Mouse (Mus musculus): Measurements from ENCODE around the gene Zic5. TPM values are rescaled to one million over a fixed set of nuclear protein-coding genes. Genes with fewer than 3 reads are reported as not detected.
"Not testable (repeated sequence)": the region's sequence is repeated elsewhere in the genome, so short reads cannot be mapped to it uniquely, and the experiment has no call there.

Zic5 gene
- total RNA-seq, 1 experiment: 15.2 TPM

DNA sequence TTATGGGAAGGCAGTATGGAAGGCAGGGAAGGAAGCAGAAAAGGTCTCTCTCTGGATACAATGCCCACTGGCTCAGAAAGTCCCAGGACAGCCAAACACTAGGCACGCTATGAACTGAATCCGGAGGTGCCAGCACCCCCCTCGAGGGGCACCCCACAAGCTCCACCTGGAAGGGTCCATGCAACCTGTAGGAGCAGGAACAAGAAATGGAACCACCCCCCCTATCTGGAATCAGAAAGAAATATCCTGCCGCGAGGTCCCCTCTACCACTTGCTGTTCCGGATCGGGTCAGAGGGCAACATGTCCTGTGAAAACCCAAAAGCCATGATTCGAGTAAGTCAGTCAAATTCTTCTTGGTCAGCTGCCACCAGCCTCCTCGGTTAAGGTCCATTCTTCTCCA is 3.5 kb downstream of the Zic5 start:
- Histone ChIP-seq H3K9ac (ENCODE audit: insufficient read depth, low read depth, low read length, poor library complexity, severe bottlenecking) (peak overlapping the region; percentile 35; the same call in 1 of the 2 replicates), H3K4me1 (ENCODE audit: control insufficient read depth in 2 of 2, insufficient read depth in 2 of 2, low read length in 2 of 2, poor library complexity in 1 of 2) (peaks cover 4 to 8% of the 10 kb centered on the region in 2 experiments; a peak in 3 of 4 replicates), H3K27ac (ENCODE audit: insufficient read depth, low read depth, low read length, poor library complexity, severe bottlenecking) (no peak overlapping the region), H3K4me3 (ENCODE audit: insufficient read depth in 1 of 2, low read depth in 1 of 2, low read length in 2 of 2, poor library complexity in 1 of 2, severe bottlenecking in 1 of 2) (peak overlapping the region; percentile 46 to 98), H3K9me3 (ENCODE audit: control insufficient read depth, insufficient read depth, low read depth, low read length) (no peaks in the 10 kb centered on the region), H3K36me3 (ENCODE audit: control insufficient read depth, insufficient read depth, low read length, poor library complexity, severe bottlenecking) (peaks cover 10% of the 10 kb centered on the region; the same call in 1 of the 2 replicates)
- in situ Hi-C loops (cut with MboI; ENCODE audit: low sequenced_read_pairs in 2 of 2, unreplicated experiment in 2 of 2): no loop called here
- TF ChIP-seq HCFC1 (IDR thresholded peaks at IDR 0.05; ENCODE audit: borderline replicate concordance, insufficient read depth, low read length) (no peak), ZNF384 (IDR thresholded peaks at IDR 0.05; ENCODE audit: low read depth, low read length) (no peak), MAFK (IDR thresholded peaks at IDR 0.05; ENCODE audit: insufficient read depth, low read depth, low read length) (no peak), CHD2 (IDR thresholded peaks at IDR 0.05; ENCODE audit: low read depth, low read length) (no peak), ZC3H11A (IDR thresholded peaks at IDR 0.05; ENCODE audit: borderline replicate concordance, low read depth, low read length) (no peak)
- DNase-seq (ENCODE audit: low read depth, low spot score): no peak

DNA sequence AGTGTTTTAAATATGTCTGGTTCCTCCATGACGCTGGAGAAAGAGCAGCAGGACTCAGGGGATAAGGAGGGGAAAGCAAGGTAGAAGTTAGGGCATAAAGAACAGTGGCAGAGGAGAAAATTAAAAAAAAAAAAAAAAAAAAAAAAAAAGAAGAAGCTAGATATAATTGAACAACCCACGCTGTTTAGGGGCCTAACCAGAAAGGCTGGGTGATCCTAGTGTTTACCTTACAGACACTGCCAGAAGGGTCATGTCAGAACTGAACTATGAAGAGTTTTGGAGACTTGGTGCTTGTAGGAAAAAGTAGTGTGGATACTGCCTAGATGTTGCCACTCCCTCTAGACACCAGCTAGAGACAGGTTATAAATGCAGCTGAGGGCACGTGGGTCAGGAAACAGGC is 4.0 kb downstream of the Zic5 start:
- Histone ChIP-seq H3K4me3 (ENCODE audit: insufficient read depth in 1 of 2, low read depth in 1 of 2, low read length in 2 of 2, poor library complexity in 1 of 2, severe bottlenecking in 1 of 2) (peak overlapping the region; percentile 14 to 98; a peak in 2 of 4 replicates), H3K9me3 (ENCODE audit: control insufficient read depth, insufficient read depth, low read depth, low read length) (no peaks in the 10 kb centered on the region), H3K36me3 (ENCODE audit: control insufficient read depth, insufficient read depth, low read length, poor library complexity, severe bottlenecking) (peaks cover 10% of the 10 kb centered on the region), H3K27ac (ENCODE audit: insufficient read depth, low read depth, low read length, poor library complexity, severe bottlenecking) (no peak overlapping the region), H3K4me1 (ENCODE audit: control insufficient read depth in 2 of 2, insufficient read depth in 2 of 2, low read length in 2 of 2, poor library complexity in 1 of 2) (peaks cover 4 to 8% of the 10 kb centered on the region in 2 experiments; a peak in 3 of 4 replicates), H3K9ac (ENCODE audit: insufficient read depth, low read depth, low read length, poor library complexity, severe bottlenecking) (no peak overlapping the region)
- TF ChIP-seq ZC3H11A (IDR thresholded peaks at IDR 0.05; ENCODE audit: borderline replicate concordance, low read depth, low read length): no peak
- TF ChIP-seq CHD2 (IDR thresholded peaks at IDR 0.05; ENCODE audit: low read depth, low read length): no peak
- TF ChIP-seq MAFK (IDR thresholded peaks at IDR 0.05; ENCODE audit: insufficient read depth, low read depth, low read length): no peak
- no peak for TF ChIP-seq HCFC1 (IDR thresholded peaks at IDR 0.05; ENCODE audit: borderline replicate concordance, insufficient read depth, low read length)
- no peak for TF ChIP-seq ZNF384 (IDR thresholded peaks at IDR 0.05; ENCODE audit: low read depth, low read length)
- in situ Hi-C loops (cut with MboI; ENCODE audit: low sequenced_read_pairs in 2 of 2, unreplicated experiment in 2 of 2): no loop called here
- no peak for DNase-seq (ENCODE audit: low read depth, low spot score)

DNA sequence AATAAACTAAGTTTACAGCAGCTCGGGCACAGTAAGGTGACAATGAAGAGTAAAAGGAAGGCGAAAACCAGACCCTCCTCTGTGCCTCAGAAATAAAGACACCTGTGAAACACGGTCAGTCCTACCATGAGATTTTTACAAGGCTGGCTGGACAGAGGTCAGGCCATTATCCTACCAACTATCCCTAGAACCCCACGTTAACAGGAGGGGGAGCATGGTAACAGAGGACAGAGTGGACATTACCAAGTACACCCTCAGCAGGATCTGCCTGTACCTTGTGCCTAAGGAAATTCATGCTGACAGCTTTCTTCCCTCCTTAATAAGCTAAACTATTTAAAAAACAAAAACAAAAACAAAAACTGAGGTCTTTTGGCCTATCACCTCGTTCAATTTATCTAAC is 5.3 kb downstream of the Zic5 start:
- H3K27ac ChIP-seq (ENCODE audit: insufficient read depth, low read depth, low read length, poor library complexity, severe bottlenecking): no peak overlapping the region
- H3K4me1 ChIP-seq (ENCODE audit: control insufficient read depth in 2 of 2, insufficient read depth in 2 of 2, low read length in 2 of 2, poor library complexity in 1 of 2): peaks cover 4 to 8% of the 10 kb centered on the region in 2 experiments; a peak in 3 of 4 replicates
- H3K4me3 ChIP-seq (ENCODE audit: insufficient read depth in 1 of 2, low read depth in 1 of 2, low read length in 2 of 2, poor library complexity in 1 of 2, severe bottlenecking in 1 of 2): no peak overlapping the region
- no peak overlapping the region for H3K9ac ChIP-seq (ENCODE audit: insufficient read depth, low read depth, low read length, poor library complexity, severe bottlenecking)
- no peak for DNase-seq (ENCODE audit: low read depth, low spot score)
- no peaks in the 10 kb centered on the region for H3K9me3 ChIP-seq (ENCODE audit: control insufficient read depth, insufficient read depth, low read depth, low read length)
- peaks cover 10% of the 10 kb centered on the region for H3K36me3 ChIP-seq (ENCODE audit: control insufficient read depth, insufficient read depth, low read length, poor library complexity, severe bottlenecking)
- in situ Hi-C loops (cut with MboI; ENCODE audit: low sequenced_read_pairs in 2 of 2, unreplicated experiment in 2 of 2): no loop called here
- TF ChIP-seq ZNF384 (IDR thresholded peaks at IDR 0.05; ENCODE audit: low read depth, low read length) (no peak), HCFC1 (IDR thresholded peaks at IDR 0.05; ENCODE audit: borderline replicate concordance, insufficient read depth, low read length) (no peak), ZC3H11A (IDR thresholded peaks at IDR 0.05; ENCODE audit: borderline replicate concordance, low read depth, low read length) (no peak), CHD2 (IDR thresholded peaks at IDR 0.05; ENCODE audit: low read depth, low read length) (no peak), MAFK (IDR thresholded peaks at IDR 0.05; ENCODE audit: insufficient read depth, low read depth, low read length) (no peak)

DNA sequence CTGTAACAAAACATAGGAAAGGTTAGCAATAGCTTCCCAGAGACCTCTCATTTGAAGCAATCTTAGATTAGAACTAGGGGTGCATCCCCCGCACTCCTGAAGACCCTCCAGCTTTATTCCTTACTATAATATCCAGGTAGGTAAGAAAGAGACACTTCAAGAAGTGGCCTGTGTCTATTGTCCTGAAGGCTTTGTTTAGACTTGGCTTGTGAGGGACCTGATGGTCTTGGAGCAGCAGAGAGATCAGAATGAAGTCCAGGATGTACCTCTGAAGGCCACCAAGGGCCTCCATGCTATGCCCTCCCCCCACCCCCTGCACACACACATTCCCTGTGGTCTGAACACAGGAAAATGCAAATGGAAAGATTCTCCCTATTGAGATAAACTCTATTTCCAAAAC is 5.7 kb downstream of the Zic5 start:
- in situ Hi-C loops (cut with MboI; ENCODE audit: low sequenced_read_pairs in 2 of 2, unreplicated experiment in 2 of 2): no loop called here
- H3K27ac ChIP-seq (ENCODE audit: insufficient read depth, low read depth, low read length, poor library complexity, severe bottlenecking): no peak overlapping the region
- peaks cover 4 to 8% of the 10 kb centered on the region in 2 experiments; a peak in 3 of 4 replicates for H3K4me1 ChIP-seq (ENCODE audit: control insufficient read depth in 2 of 2, insufficient read depth in 2 of 2, low read length in 2 of 2, poor library complexity in 1 of 2)
- peaks cover 10% of the 10 kb centered on the region for H3K36me3 ChIP-seq (ENCODE audit: control insufficient read depth, insufficient read depth, low read length, poor library complexity, severe bottlenecking)
- H3K9me3 ChIP-seq (ENCODE audit: control insufficient read depth, insufficient read depth, low read depth, low read length): no peaks in the 10 kb centered on the region
- DNase-seq (ENCODE audit: low read depth, low spot score): no peak
- no peak overlapping the region for H3K9ac ChIP-seq (ENCODE audit: insufficient read depth, low read depth, low read length, poor library complexity, severe bottlenecking)
- no peak overlapping the region for H3K4me3 ChIP-seq (ENCODE audit: insufficient read depth in 1 of 2, low read depth in 1 of 2, low read length in 2 of 2, poor library complexity in 1 of 2, severe bottlenecking in 1 of 2)
- TF ChIP-seq ZC3H11A (IDR thresholded peaks at IDR 0.05; ENCODE audit: borderline replicate concordance, low read depth, low read length) (no peak), HCFC1 (IDR thresholded peaks at IDR 0.05; ENCODE audit: borderline replicate concordance, insufficient read depth, low read length) (no peak), MAFK (IDR thresholded peaks at IDR 0.05; ENCODE audit: insufficient read depth, low read depth, low read length) (no peak), ZNF384 (IDR thresholded peaks at IDR 0.05; ENCODE audit: low read depth, low read length) (no peak), CHD2 (IDR thresholded peaks at IDR 0.05; ENCODE audit: low read depth, low read length) (no peak)

DNA sequence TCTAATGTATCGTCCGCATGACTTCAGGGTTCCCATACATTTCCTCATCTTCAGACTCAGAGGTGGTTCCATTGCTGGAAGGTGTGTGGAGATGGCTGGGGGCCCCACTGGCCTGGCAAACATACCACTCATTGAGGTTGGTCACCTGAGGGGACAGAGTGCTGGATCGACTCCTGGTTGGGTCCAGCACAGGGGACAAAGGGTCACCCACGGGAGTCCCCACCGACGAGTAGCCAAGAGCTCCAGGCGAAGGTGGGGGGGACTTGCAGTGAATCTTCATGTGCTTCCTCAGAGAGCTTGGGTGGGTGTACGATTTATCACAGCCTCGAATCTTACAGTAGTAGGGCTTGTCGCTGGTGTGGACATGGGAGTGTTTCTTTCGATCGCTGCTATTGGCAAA is 6.1 kb downstream of the Zic5 start:
- H3K27ac ChIP-seq (ENCODE audit: insufficient read depth, low read depth, low read length, poor library complexity, severe bottlenecking); H3K9me3 ChIP-seq (ENCODE audit: control insufficient read depth, insufficient read depth, low read depth, low read length); H3K4me3 ChIP-seq (ENCODE audit: insufficient read depth in 1 of 2, low read depth in 1 of 2, low read length in 2 of 2, poor library complexity in 1 of 2, severe bottlenecking in 1 of 2); H3K4me1 ChIP-seq (ENCODE audit: control insufficient read depth in 2 of 2, insufficient read depth in 2 of 2, low read length in 2 of 2, poor library complexity in 1 of 2); H3K36me3 ChIP-seq (ENCODE audit: control insufficient read depth, insufficient read depth, low read length, poor library complexity, severe bottlenecking); in situ Hi-C loops (cut with MboI; ENCODE audit: low sequenced_read_pairs in 2 of 2, unreplicated experiment in 2 of 2); DNase-seq (ENCODE audit: low read depth, low spot score); H3K9ac ChIP-seq (ENCODE audit: insufficient read depth, low read depth, low read length, poor library complexity, severe bottlenecking): not testable (repeated sequence)
